Mouse (Mus musculus): ENCODE data around the gene Ilkap.

DNA sequence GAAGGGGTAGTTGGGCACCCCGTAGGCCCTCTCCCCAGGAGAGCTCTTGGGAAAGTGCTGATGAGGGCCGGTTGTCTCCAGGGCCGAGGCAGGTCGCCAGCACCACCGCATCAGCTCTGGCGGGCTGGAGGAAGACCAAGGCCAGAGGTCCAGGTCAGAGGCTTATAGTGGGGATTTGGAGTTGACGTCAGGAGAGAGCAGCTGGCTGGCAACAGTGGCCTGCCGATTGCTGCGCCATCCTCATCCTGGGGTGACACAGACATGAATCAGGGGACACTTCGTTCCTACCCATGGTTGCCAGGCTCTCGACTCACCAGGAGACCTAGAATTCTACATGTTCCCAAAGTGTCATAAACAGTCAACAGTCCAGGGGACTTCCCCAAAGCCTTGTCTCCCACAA, 42.5 kb downstream of the Ilkap start:
- TF ChIP-seq CTCF (IDR thresholded peaks at IDR 0.05; ENCODE audit: low read depth, low read length), result no peak
- no peak for TF ChIP-seq POLR2A (IDR thresholded peaks at IDR 0.05; ENCODE audit: extremely low read depth, insufficient read depth, low read length)
